In genomic region chr10:62340991-62341390, GRCm38 (mm10) we compare ENCODE assay signal across 8 mouse cellular contexts. TPM values are rescaled to one million over a fixed set of nuclear protein-coding genes. Genes with fewer than 3 reads are reported as not detected.
DNase-seq lines count a peak whose midpoint lies in the region; ATAC-seq and TF ChIP-seq lines count a peak whose summit lies in the region.

No protein-coding gene starts in this region.

- ATAC-seq in forebrain, embryonic 16.5 days: no peak
- no peak for ATAC-seq in liver, embryonic 14.5 days (ENCODE audit: insufficient read depth)
- no peak for ATAC-seq in CD4-positive, CD25-positive, alpha-beta regulatory T cell, adult 4 months

- peak overlapping the region; percentile 68 for H3K9ac ChIP-seq in heart, adult 2 months (ENCODE audit: low read depth, low read length)
- H3K9ac ChIP-seq in forebrain, embryonic 16.5 days (replicated peaks; ENCODE audit: low read depth, low read length): peak overlapping the region; percentile 80
- peak overlapping the region; percentile 98 for H3K9ac ChIP-seq in liver, embryonic 14.5 days (replicated peaks)

- H3K27me3 ChIP-seq in heart, adult 2 months (ENCODE audit: control insufficient read depth, insufficient read depth, low read length): no peaks in the 10 kb centered on the region
- 0 out of 2 replicates have a peak, but pooled peaks cover 3% of the 10 kb centered on the region for H3K27me3 ChIP-seq in E14TG2a.4 (ENCODE audit: insufficient read depth, low read length)
- no peaks in the 10 kb centered on the region for H3K27me3 ChIP-seq in forebrain, embryonic 16.5 days (replicated peaks; ENCODE audit: control insufficient read depth, insufficient read depth, low read length)
- H3K27me3 ChIP-seq in liver, embryonic 14.5 days (ENCODE audit: control insufficient read depth, insufficient read depth, low read length): no peaks in the 10 kb centered on the region

- H3K79me2 ChIP-seq in heart, adult 2 months (replicated peaks; ENCODE audit: control insufficient read depth, insufficient read depth, low read length): no peaks in the 10 kb centered on the region

- no peak for TF ChIP-seq POLR2A in heart, adult 2 months (IDR thresholded peaks at IDR 0.05; ENCODE audit: insufficient read depth, low read depth, low read length)

- peak overlapping the region; percentile 75 for H3K4me3 ChIP-seq in heart, adult 2 months
- peak overlapping the region; percentile 95 for H3K4me3 ChIP-seq in E14TG2a.4 (replicated peaks; ENCODE audit: low read length)
- peak overlapping the region; percentile 78 for H3K4me3 ChIP-seq in forebrain, embryonic 16.5 days (replicated peaks; ENCODE audit: low read length)
- peak overlapping the region; percentile 78 to 79 for H3K4me3 ChIP-seq in liver, embryonic 14.5 days (ENCODE audit: insufficient read depth in 1 of 2, low read depth in 2 of 2, low read length in 2 of 2)

- DNase-seq in heart, adult 2 months: no peak
- DNase-seq in heart, postnatal 14 days: no peak
- DNase-seq in liver, embryonic 14.5 days (ENCODE audit: low read depth in 3 of 3, low spot score in 3 of 3): no peak
- no peak for DNase-seq in urinary bladder, postnatal 10 days (ENCODE audit: low spot score)
- DNase-seq in right cerebral cortex, postnatal 10 days (ENCODE audit: low spot score in 2 of 2): no peak

- no peak for TF ChIP-seq CTCF in heart, adult 2 months (IDR thresholded peaks at IDR 0.05)
- TF ChIP-seq CTCF in E14TG2a.4 (conservative IDR thresholded peaks at IDR 0.05; ENCODE audit: low read length): no peak
- TF ChIP-seq CTCF in liver, embryonic 14.5 days (IDR thresholded peaks at IDR 0.05; ENCODE audit: low read depth): no peak

- H3K9me3 ChIP-seq in E14TG2a.4 (ENCODE audit: low read length): no peaks in the 10 kb centered on the region
- no peaks in the 10 kb centered on the region for H3K9me3 ChIP-seq in forebrain, embryonic 16.5 days (ENCODE audit: control insufficient read depth, low read length)
- no peaks in the 10 kb centered on the region for H3K9me3 ChIP-seq in liver, embryonic 14.5 days (ENCODE audit: control insufficient read depth, low read length)

- WGBS in heart, adult 2 months: 24% methylated on average over 3 of the region's 3 CpGs
- WGBS in forebrain, embryonic 16.5 days: 17% methylated on average over 3 of the region's 3 CpGs
- WGBS in liver, embryonic 14.5 days (ENCODE audit: insufficient replicate concordance): 18% methylated on average over 3 of the region's 3 CpGs

- intact Hi-C loops in heart, adult 2 months (cut with DNase I): no loop called here
- intact Hi-C loops in heart, postnatal 14 days (cut with DNase I): loop anchor here (5.0 kb wide), 2 partner anchors 64 to 66 kb away; no protein-coding TSS in a partner anchor

- no peak for TF ChIP-seq EP300 in heart, adult 2 months (IDR thresholded peaks at IDR 0.05; ENCODE audit: insufficient read depth, low read depth, low read length)
- no peak for TF ChIP-seq EP300 in liver, embryonic 14.5 days (IDR thresholded peaks at IDR 0.05; ENCODE audit: low read depth)

- peaks cover 20% of the 10 kb centered on the region for H3K4me1 ChIP-seq in heart, adult 2 months (ENCODE audit: control insufficient read depth, insufficient read depth, low read length)
- peaks cover 58% of the 10 kb centered on the region for H3K4me1 ChIP-seq in E14TG2a.4 (replicated peaks; ENCODE audit: low read depth, low read length)
- peaks cover 25% of the 10 kb centered on the region for H3K4me1 ChIP-seq in forebrain, embryonic 16.5 days (replicated peaks; ENCODE audit: control insufficient read depth, insufficient read depth, low read length)
- peaks cover 59 to 67% of the 10 kb centered on the region in 2 experiments for H3K4me1 ChIP-seq in liver, embryonic 14.5 days (replicated peaks; ENCODE audit: control insufficient read depth in 2 of 2, insufficient read depth in 2 of 2, low read length in 1 of 2)

- H3K36me3 ChIP-seq in heart, adult 2 months (ENCODE audit: control insufficient read depth, insufficient read depth, low read length): no peaks in the 10 kb centered on the region; the same call in 1 of the 2 replicates
- no peaks in the 10 kb centered on the region for H3K36me3 ChIP-seq in E14TG2a.4 (ENCODE audit: insufficient read depth, low read length)
- no peaks in the 10 kb centered on the region for H3K36me3 ChIP-seq in forebrain, embryonic 16.5 days (ENCODE audit: control insufficient read depth, insufficient read depth)
- peaks cover 3% of the 10 kb centered on the region; the same call in 1 of the 2 replicates for H3K36me3 ChIP-seq in liver, embryonic 14.5 days (replicated peaks; ENCODE audit: control insufficient read depth, insufficient read depth, low read depth)

- H3K4me2 ChIP-seq in forebrain, embryonic 16.5 days (ENCODE audit: low read length): peak overlapping the region; percentile 86
- peak overlapping the region; percentile 98 for H3K4me2 ChIP-seq in liver, embryonic 14.5 days (ENCODE audit: low read depth)

- peak overlapping the region; percentile 95 for H3K27ac ChIP-seq in heart, adult 2 months
- peak overlapping the region; percentile 85; the same call in 1 of the 2 replicates for H3K27ac ChIP-seq in forebrain, embryonic 16.5 days (ENCODE audit: low read length)
- peak overlapping the region; percentile 91 for H3K27ac ChIP-seq in liver, embryonic 14.5 days

RNA-seq across cellular contexts. Expression of gene Hk1, which starts 38.7 kb away (rescaled TPM):
- total RNA-seq in heart, adult 2 months (2021): 100 to 1,000 TPM; 120 TPM
- 71.0 and 81.9 TPM in 2 replicates for polyA plus RNA-seq in heart, adult 2 months (2012; rRNA removed)
- total RNA-seq in heart, postnatal 14 days (2021): 100 to 1,000 TPM; 120 to 132 TPM
- 105 and 107 TPM in 2 replicates for polyA plus RNA-seq in forebrain, embryonic 16.5 days (2015; fragmentation: Nextera tagmentation; extraction: Ambion mirVana)
- 40.8 and 56.1 TPM in 2 replicates for polyA plus RNA-seq in liver, embryonic 14.5 days (2012; rRNA removed)
- 54.2 and 58.7 TPM in 2 replicates for polyA plus RNA-seq in liver, embryonic 14.5 days (2014; fragmentation: Nextera tagmentation; extraction: Ambion mirVana)
- polyA plus RNA-seq in CD4-positive, CD25-positive, alpha-beta regulatory T cell, adult 4 months (2017; shearing (Covaris generic)): 100 to 1,000 TPM in 1 of 2 experiments, 10 to 100 TPM in 1; 69.6 to 103 TPM
